In genomic region chr7:44500046-44500445, GRCm38 (mm10) we compare ENCODE assay signal across 37 mouse cellular contexts. TPM values are rescaled to one million over a fixed set of nuclear protein-coding genes. Genes with fewer than 3 reads are reported as not detected.
DNase-seq lines count a peak whose midpoint lies in the region; ATAC-seq and TF ChIP-seq lines count a peak whose summit lies in the region.
"Had no signal": no experiment of that assay in that cellular context is flagged by ENCODE, and none has a peak within 500 bp of the region (broad histone marks: within the 10 kb centered on the region; RNA-seq: fewer than 3 reads in every experiment).

No protein-coding gene starts in this region.

- TF ChIP-seq POLR2A in embryonic fibroblast, embryonic 13.5 days (IDR thresholded peaks at IDR 0.05; ENCODE audit: low read depth, low read length): peak; percentile 32; the same call in 1 of the 2 replicates

- H3K36me3 ChIP-seq in midbrain, embryonic 10.5 days: no peaks in the 10 kb centered on the region
- no peaks in the 10 kb centered on the region for H3K36me3 ChIP-seq in midbrain, embryonic 13.5 days
- peaks cover 6% of the 10 kb centered on the region; the same call in 1 of the 2 replicates for H3K36me3 ChIP-seq in hindbrain, embryonic 10.5 days
- H3K36me3 ChIP-seq: embryonic facial prominence, embryonic 12.5 days; hindbrain, embryonic 13.5 days; liver, embryonic 15.5 days; lung, embryonic 15.5 days; neural tube, embryonic 15.5 days; stomach, embryonic 15.5 days had no signal

- no peak overlapping the region for H3K9ac ChIP-seq in midbrain, embryonic 13.5 days (replicated peaks)
- H3K9ac ChIP-seq: embryonic facial prominence, embryonic 12.5 days; hindbrain, embryonic 13.5 days; liver, embryonic 15.5 days; lung, embryonic 15.5 days; neural tube, embryonic 15.5 days; stomach, embryonic 15.5 days had no signal

- no peak for TF ChIP-seq CTCF in embryonic fibroblast, embryonic 13.5 days (IDR thresholded peaks at IDR 0.05; ENCODE audit: borderline replicate concordance, insufficient read depth, low read length)

- no peak overlapping the region; the same call in 1 of the 2 replicates for H3K4me3 ChIP-seq in midbrain, embryonic 10.5 days
- no peak overlapping the region for H3K4me3 ChIP-seq in midbrain, embryonic 13.5 days (replicated peaks)
- H3K4me3 ChIP-seq in embryonic fibroblast, embryonic 13.5 days (ENCODE audit: insufficient read depth, low read length): no peak overlapping the region
- no peak overlapping the region for H3K4me3 ChIP-seq in hindbrain, embryonic 10.5 days
- H3K4me3 ChIP-seq: embryonic facial prominence, embryonic 12.5 days; erythroblast, embryonic 14.5 days; hindbrain, embryonic 13.5 days; liver, embryonic 15.5 days; lung, embryonic 15.5 days; megakaryocyte, embryonic 14.5 days; neural tube, embryonic 15.5 days; stomach, embryonic 15.5 days had no signal

- peaks cover 18% of the 10 kb centered on the region for H3K27me3 ChIP-seq in midbrain, embryonic 10.5 days (ENCODE audit: low read depth, poor library complexity, severe bottlenecking)
- H3K27me3 ChIP-seq in midbrain, embryonic 13.5 days: no peaks in the 10 kb centered on the region
- peaks cover 19% of the 10 kb centered on the region for H3K27me3 ChIP-seq in hindbrain, embryonic 10.5 days (ENCODE audit: insufficient read depth, poor library complexity, severe bottlenecking)
- H3K27me3 ChIP-seq: CH12.LX; embryonic facial prominence, embryonic 12.5 days; neural tube, embryonic 15.5 days; stomach, embryonic 15.5 days had no signal

- H3K9me3 ChIP-seq in midbrain, embryonic 10.5 days (replicated peaks): 0 out of 2 replicates have a peak, but pooled peaks cover 3% of the 10 kb centered on the region
- H3K9me3 ChIP-seq in midbrain, embryonic 13.5 days: no peaks in the 10 kb centered on the region
- no peaks in the 10 kb centered on the region for H3K9me3 ChIP-seq in hindbrain, embryonic 10.5 days
- H3K9me3 ChIP-seq: embryonic facial prominence, embryonic 12.5 days; liver, embryonic 15.5 days; lung, embryonic 15.5 days; neural tube, embryonic 15.5 days; stomach, embryonic 15.5 days had no signal

- 63% methylated on average over 20 of the region's 20 CpGs for WGBS in midbrain, embryonic 10.5 days
- WGBS in midbrain, embryonic 13.5 days: 59% methylated on average over 20 of the region's 20 CpGs
- WGBS in hindbrain, embryonic 10.5 days: 60% methylated on average over 20 of the region's 20 CpGs

- peak; percentile 33 for DNase-seq in cerebellum, adult 9-11 months
- no peak for DNase-seq in cerebellum, adult 11-12 months
- no peak for DNase-seq in midbrain, embryonic 10.5 days (ENCODE audit: low spot score)
- no peak for DNase-seq in hindbrain, embryonic 10.5 days (ENCODE audit: low spot score)
- DNase-seq: adrenal gland, adult 8-10 months; cerebellum, adult 8-10 months; cerebellum, postnatal 36 days; embryo, embryonic 11 days; heart, postnatal 14 days; kidney, adult 9 months; kidney, postnatal 14 days; layer of hippocampus, adult 9-11 months; liver; lung, postnatal 36 days; midbrain, embryonic 14.5 days; retina, postnatal 1 day; right cerebral cortex, postnatal 25 days; thymus, adult 2 months; thymus, postnatal 36 days had no signal

- no peak for ATAC-seq in midbrain, embryonic 13.5 days
- no peak for ATAC-seq in monocyte, adult 5-6 weeks (replicated peaks; ENCODE audit: insufficient number of reproducible peaks, low FRiP score, low TSS enrichment, poor library complexity, severe bottlenecking)
- ATAC-seq: forebrain, embryonic 16.5 days; intestine, embryonic 16.5 days had no signal

- peaks cover 24% of the 10 kb centered on the region for H3K4me1 ChIP-seq in midbrain, embryonic 10.5 days
- H3K4me1 ChIP-seq in midbrain, embryonic 13.5 days (replicated peaks): peaks cover 16% of the 10 kb centered on the region
- peaks cover 5% of the 10 kb centered on the region; the same call in 1 of the 2 replicates for H3K4me1 ChIP-seq in embryonic fibroblast, embryonic 13.5 days (ENCODE audit: control insufficient read depth, insufficient read depth, low read length)
- H3K4me1 ChIP-seq in hindbrain, embryonic 10.5 days (replicated peaks): peaks cover 23% of the 10 kb centered on the region

- H3K27ac ChIP-seq in midbrain, embryonic 10.5 days (replicated peaks): 0 out of 2 replicates have a peak overlapping the region, but pooled peaks have one; percentile 13
- no peak overlapping the region for H3K27ac ChIP-seq in midbrain, embryonic 13.5 days
- no peak overlapping the region for H3K27ac ChIP-seq in embryonic fibroblast, embryonic 13.5 days (ENCODE audit: insufficient read depth, low read length)
- no peak overlapping the region for H3K27ac ChIP-seq in hindbrain, embryonic 10.5 days
- H3K27ac ChIP-seq: embryonic facial prominence, embryonic 12.5 days; hindbrain, embryonic 13.5 days; liver, embryonic 15.5 days; lung, embryonic 15.5 days; neural tube, embryonic 15.5 days; stomach, embryonic 15.5 days had no signal

- H3K4me2 ChIP-seq in midbrain, embryonic 13.5 days (replicated peaks): no peak overlapping the region
- H3K4me2 ChIP-seq: embryonic facial prominence, embryonic 12.5 days; hindbrain, embryonic 13.5 days; liver, embryonic 15.5 days; lung, embryonic 15.5 days; neural tube, embryonic 15.5 days; stomach, embryonic 15.5 days had no signal

RNA-seq across cellular contexts. Expression of gene Fam71e1, which starts 3.7 kb away (rescaled TPM):
- polyA plus RNA-seq in midbrain, embryonic 10.5 days (2016; fragmentation: Nextera tagmentation; extraction: Ambion mirVana): 20.5 and 27.6 TPM in 2 replicates
- 43.0 and 46.1 TPM in 2 replicates for polyA plus RNA-seq in midbrain, embryonic 13.5 days (2015; fragmentation: Nextera tagmentation; extraction: Ambion mirVana)
- 2.7 and 4.4 TPM in 2 replicates for polyA plus RNA-seq in embryonic fibroblast, embryonic 13.5 days (2011; ENCODE audit: insufficient read length, low read depth, missing spikeins)
- 2.0 TPM in 1 of 3 replicates, not detected in the others for total RNA-seq in monocyte, adult 5-6 weeks (2017)
- polyA plus RNA-seq in hindbrain, embryonic 10.5 days (2016; fragmentation: Nextera tagmentation; extraction: Ambion mirVana): 17.1 and 20.5 TPM in 2 replicates

RNA-seq across cellular contexts. Expression of gene Emc10, which starts 3.7 kb away (rescaled TPM):
- 104 and 108 TPM in 2 replicates for polyA plus RNA-seq in midbrain, embryonic 10.5 days (2016; fragmentation: Nextera tagmentation; extraction: Ambion mirVana)
- 118 and 129 TPM in 2 replicates for polyA plus RNA-seq in midbrain, embryonic 13.5 days (2015; fragmentation: Nextera tagmentation; extraction: Ambion mirVana)
- polyA plus RNA-seq in embryonic fibroblast, embryonic 13.5 days (2011; ENCODE audit: insufficient read length, low read depth, missing spikeins): 100 and 111 TPM in 2 replicates
- 21.7 to 29.0 TPM (median 23.3 TPM) in 3 replicates for total RNA-seq in monocyte, adult 5-6 weeks (2017)
- 102 and 122 TPM in 2 replicates for polyA plus RNA-seq in hindbrain, embryonic 10.5 days (2016; fragmentation: Nextera tagmentation; extraction: Ambion mirVana)

RNA-seq across cellular contexts. Expression of gene Mybpc2, which starts 24.4 kb away (rescaled TPM):
- 0.05 and 0.20 TPM in 2 replicates for polyA plus RNA-seq in midbrain, embryonic 10.5 days (2016; fragmentation: Nextera tagmentation; extraction: Ambion mirVana)
- 0.16 and 0.23 TPM in 2 replicates for polyA plus RNA-seq in midbrain, embryonic 13.5 days (2015; fragmentation: Nextera tagmentation; extraction: Ambion mirVana)
- polyA plus RNA-seq in embryonic fibroblast, embryonic 13.5 days (2011; ENCODE audit: insufficient read length, low read depth, missing spikeins): not detected in 2 replicates
- total RNA-seq in monocyte, adult 5-6 weeks (2017): 10.7 TPM in 1 of 3 replicates, not detected in the others
- polyA plus RNA-seq in hindbrain, embryonic 10.5 days (2016; fragmentation: Nextera tagmentation; extraction: Ambion mirVana): 0.10 and 0.12 TPM in 2 replicates
- polyA plus RNA-seq: C2C12; erythroblast, embryonic 14.5 days; forebrain, embryonic 11.5 days had no signal

RNA-seq across cellular contexts. Expression of gene Spib, which starts 31.8 kb away (rescaled TPM):
- polyA plus RNA-seq in midbrain, embryonic 10.5 days (2016; fragmentation: Nextera tagmentation; extraction: Ambion mirVana): not detected in 2 replicates
- polyA plus RNA-seq in midbrain, embryonic 13.5 days (2015; fragmentation: Nextera tagmentation; extraction: Ambion mirVana): not detected in 2 replicates
- not detected in 2 replicates for polyA plus RNA-seq in embryonic fibroblast, embryonic 13.5 days (2011; ENCODE audit: insufficient read length, low read depth, missing spikeins)
- total RNA-seq in monocyte, adult 5-6 weeks (2017): 11.0 to 17.1 TPM (median 14.5 TPM) in 3 replicates
- 0.09 TPM in 1 of 2 replicates, not detected in the other for polyA plus RNA-seq in hindbrain, embryonic 10.5 days (2016; fragmentation: Nextera tagmentation; extraction: Ambion mirVana)
- total RNA-seq: gastrocnemius, adult 8-10 months had no signal
- polyA plus RNA-seq: embryonic facial prominence, embryonic 12.5 days; forebrain, embryonic 16.5 days; heart, embryonic 14.5 days; hindbrain, embryonic 13.5 days; midbrain, embryonic 14.5 days; neural tube, embryonic 15.5 days had no signal

RNA-seq across cellular contexts. Expression of gene Josd2, which starts 32.3 kb away (rescaled TPM):
- 71.6 and 76.8 TPM in 2 replicates for polyA plus RNA-seq in midbrain, embryonic 10.5 days (2016; fragmentation: Nextera tagmentation; extraction: Ambion mirVana)
- polyA plus RNA-seq in midbrain, embryonic 13.5 days (2015; fragmentation: Nextera tagmentation; extraction: Ambion mirVana): 41.6 and 44.8 TPM in 2 replicates
- 53.0 and 53.9 TPM in 2 replicates for polyA plus RNA-seq in embryonic fibroblast, embryonic 13.5 days (2011; ENCODE audit: insufficient read length, low read depth, missing spikeins)
- 12.9 to 40.9 TPM (median 17.1 TPM) in 3 replicates for total RNA-seq in monocyte, adult 5-6 weeks (2017)
- 86.2 and 89.2 TPM in 2 replicates for polyA plus RNA-seq in hindbrain, embryonic 10.5 days (2016; fragmentation: Nextera tagmentation; extraction: Ambion mirVana)
